In genomic region chr15:101222897-101223482, GRCm38 (mm10) we compare ENCODE assay signal across 9 mouse cellular contexts. TPM values are rescaled to one million over a fixed set of nuclear protein-coding genes. Genes with fewer than 3 reads are reported as not detected.
A peak's percentile ranks its signal among the peaks of the same experiment; 100 is the strongest.
DNase-seq lines count a peak whose midpoint lies in the region; ATAC-seq and TF ChIP-seq lines count a peak whose summit lies in the region.
"Had no signal": no experiment of that assay in that cellular context is flagged by ENCODE, and none has a peak within 500 bp of the region (broad histone marks: within the 10 kb centered on the region; RNA-seq: fewer than 3 reads in every experiment).

No protein-coding gene starts in this region.

- TF ChIP-seq CTCF in hindbrain, postnatal 0 days (IDR thresholded peaks at IDR 0.05; ENCODE audit: low read depth): no peak

- 39% methylated on average over 13 of the region's 13 CpGs for WGBS in heart, embryonic 12.5 days
- WGBS in hindbrain, postnatal 0 days: 41% methylated on average over 13 of the region's 13 CpGs

- no peaks in the 10 kb centered on the region for H3K9me3 ChIP-seq in heart, embryonic 12.5 days (replicated peaks)
- H3K9me3 ChIP-seq in hindbrain, postnatal 0 days (ENCODE audit: low read length): no peaks in the 10 kb centered on the region

- peak overlapping the region; percentile 89; the same call in 1 of the 2 replicates for H3K4me2 ChIP-seq in heart, embryonic 12.5 days
- peak overlapping the region; percentile 92; the same call in 1 of the 2 replicates for H3K4me2 ChIP-seq in hindbrain, postnatal 0 days (ENCODE audit: low read depth, low read length)

- no peak for ATAC-seq in heart, embryonic 12.5 days (ENCODE audit: insufficient number of reproducible peaks, low FRiP score)
- no peak for ATAC-seq in hindbrain, postnatal 0 days
- no peak for ATAC-seq in inflammation-experienced regulatory T-cells, adult 6 months

- H3K9ac ChIP-seq in heart, embryonic 12.5 days: 0 out of 2 replicates have a peak overlapping the region, but pooled peaks have one; percentile 87
- peak overlapping the region; percentile 71; the same call in 1 of the 2 replicates for H3K9ac ChIP-seq in hindbrain, postnatal 0 days (replicated peaks; ENCODE audit: low read length)

- H3K27me3 ChIP-seq in heart, embryonic 12.5 days (replicated peaks): peaks cover 23% of the 10 kb centered on the region
- no peaks in the 10 kb centered on the region for H3K27me3 ChIP-seq in hindbrain, postnatal 0 days (ENCODE audit: insufficient read depth, low read length)

- intact Hi-C loops in heart, postnatal 36 days (cut with DNase I): no loop called here

- no peak overlapping the region for H3K4me3 ChIP-seq in heart, embryonic 12.5 days
- H3K4me3 ChIP-seq in hindbrain, postnatal 0 days (ENCODE audit: low read length): no peak overlapping the region

- H3K4me1 ChIP-seq in heart, embryonic 12.5 days (replicated peaks): peaks cover 40% of the 10 kb centered on the region
- peaks cover 10% of the 10 kb centered on the region for H3K4me1 ChIP-seq in hindbrain, postnatal 0 days (ENCODE audit: insufficient read depth, low read length)

- H3K36me3 ChIP-seq in heart, embryonic 12.5 days: no peaks in the 10 kb centered on the region
- H3K36me3 ChIP-seq in hindbrain, postnatal 0 days (ENCODE audit: insufficient read depth, low read length): no peaks in the 10 kb centered on the region

- no peak for DNase-seq in heart, postnatal 36 days
- DNase-seq in brain, adult 2 months (ENCODE audit: low read depth, low spot score): peak; percentile 58
- no peak for DNase-seq in hindbrain, postnatal 0 days (ENCODE audit: low spot score)
- DNase-seq in natural killer cell, adult 2 months (ENCODE audit: low spot score in 2 of 2): peak; percentile 36 to 69
- DNase-seq in cerebellum, adult 9-10 months: no peak
- DNase-seq in testis, postnatal 10 days (ENCODE audit: low spot score): no peak
- DNase-seq: kidney, adult 8-10 months had no signal

- H3K27ac ChIP-seq in heart, embryonic 12.5 days (ENCODE audit: poor library complexity, severe bottlenecking): no peak overlapping the region
- H3K27ac ChIP-seq in hindbrain, postnatal 0 days: no peak overlapping the region

RNA-seq across cellular contexts. Expression of gene Grasp, which starts 1.0 kb away (rescaled TPM):
- polyA plus RNA-seq in heart, embryonic 12.5 days (2016; fragmentation: Nextera tagmentation; extraction: Ambion mirVana): 6.6 and 7.3 TPM in 2 replicates
- 10 to 100 TPM; 10.7 to 12.0 TPM for total RNA-seq in heart, postnatal 36 days (2021)
- 6.7 and 8.7 TPM in 2 replicates for total RNA-seq in hindbrain, postnatal 0 days (2014; rRNA removed)
- 1.5 and 1.6 TPM in 2 replicates for polyA plus RNA-seq in hindbrain, postnatal 0 days (2015; fragmentation: Nextera tagmentation; extraction: Ambion mirVana)
- polyA plus RNA-seq in inflammation-experienced regulatory T-cells, adult 6 months (2017; shearing (Covaris generic)): under 1 TPM; 0.18 to 0.50 (median 0.28) TPM

RNA-seq across cellular contexts. Expression of gene Nr4a1, which starts 31.1 kb away (rescaled TPM):
- polyA plus RNA-seq in heart, embryonic 12.5 days (2016; fragmentation: Nextera tagmentation; extraction: Ambion mirVana): 14.4 and 17.4 TPM in 2 replicates
- 10 to 100 TPM in 1 of 2 experiments, 1 to 10 TPM in 1; 5.2 to 98.5 TPM for total RNA-seq in heart, postnatal 36 days (2021)
- 9.3 and 10.3 TPM in 2 replicates for total RNA-seq in hindbrain, postnatal 0 days (2014; rRNA removed)
- polyA plus RNA-seq in hindbrain, postnatal 0 days (2015; fragmentation: Nextera tagmentation; extraction: Ambion mirVana): 5.3 and 6.5 TPM in 2 replicates
- 10 to 100 TPM; 46.4 to 73.4 (median 68.3) TPM for polyA plus RNA-seq in inflammation-experienced regulatory T-cells, adult 6 months (2017; shearing (Covaris generic))

RNA-seq across cellular contexts. Expression of gene Acvr1b, which starts 49.1 kb away (rescaled TPM):
- 6.8 TPM in 2 replicates for polyA plus RNA-seq in heart, embryonic 12.5 days (2016; fragmentation: Nextera tagmentation; extraction: Ambion mirVana)
- 10 to 100 TPM; 12.6 to 14.6 TPM for total RNA-seq in heart, postnatal 36 days (2021)
- 74.5 and 86.2 TPM in 2 replicates for total RNA-seq in hindbrain, postnatal 0 days (2014; rRNA removed)
- polyA plus RNA-seq in hindbrain, postnatal 0 days (2015; fragmentation: Nextera tagmentation; extraction: Ambion mirVana): 14.0 and 14.6 TPM in 2 replicates
- 1 to 10 TPM in 2 of 3 experiments, under 1 TPM in 1; 0.53 to 4.0 (median 3.6) TPM for polyA plus RNA-seq in inflammation-experienced regulatory T-cells, adult 6 months (2017; shearing (Covaris generic))

Comparison
In these comparisons a context has a peak if more than half of its experiments do, and no peak if none do; other contexts are left out.
1. DNase-seq: peak in brain, adult 2 months (single experiment) and natural killer cell, adult 2 months (2 of 2); none in heart, postnatal 36 days (0 of 2), hindbrain, postnatal 0 days (single experiment), cerebellum, adult 9-10 months (single experiment) and testis, postnatal 10 days (single experiment).